Comparison of ENCODE assay signal across 15 mouse cellular contexts in the genomic region with DNA sequence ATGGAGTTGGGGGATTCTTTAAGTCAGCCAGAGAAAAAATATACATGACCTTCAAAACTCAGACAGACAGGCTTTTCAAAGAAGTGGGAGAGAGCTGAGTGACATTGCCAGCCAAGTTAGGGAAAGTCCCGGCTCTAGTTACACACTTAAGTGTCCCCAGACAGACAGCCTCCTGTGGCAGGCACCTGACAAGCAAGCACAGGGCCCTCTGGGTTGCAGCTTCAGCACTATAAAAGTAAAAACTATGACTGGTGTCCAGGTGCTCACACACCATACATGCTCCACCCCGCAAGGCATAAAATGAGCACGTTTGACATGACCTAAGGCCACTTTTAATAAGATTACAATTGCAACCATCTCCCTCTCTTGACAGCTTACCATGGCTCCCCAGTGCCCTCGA. TPM values are rescaled to one million over a fixed set of nuclear protein-coding genes. Genes with fewer than 3 reads are reported as not detected.
A peak's percentile ranks its signal among the peaks of the same experiment; 100 is the strongest.
DNase-seq lines count a peak whose midpoint lies in the region; ATAC-seq lines count a peak whose summit lies in the region.
"Had no signal": no experiment of that assay in that cellular context is flagged by ENCODE, and none has a peak within 500 bp of the region (broad histone marks: within the 10 kb centered on the region; RNA-seq: fewer than 3 reads in every experiment).

No protein-coding gene starts in this region.

- no peaks in the 10 kb centered on the region for H3K27me3 ChIP-seq in forebrain, embryonic 13.5 days
- no peaks in the 10 kb centered on the region for H3K27me3 ChIP-seq in forebrain, embryonic 15.5 days
- H3K27me3 ChIP-seq in heart, embryonic 16.5 days (ENCODE audit: control insufficient read depth, insufficient read depth, low read length), result no peaks in the 10 kb centered on the region
- H3K27me3 ChIP-seq: limb, embryonic 12.5 days had no signal

- H3K4me1 ChIP-seq in forebrain, embryonic 13.5 days, result no peaks in the 10 kb centered on the region
- no peaks in the 10 kb centered on the region for H3K4me1 ChIP-seq in forebrain, embryonic 15.5 days
- H3K4me1 ChIP-seq in heart, embryonic 16.5 days (ENCODE audit: control insufficient read depth, insufficient read depth, low read length), result peaks cover 10% of the 10 kb centered on the region

- H3K9me3 ChIP-seq in forebrain, embryonic 13.5 days (replicated peaks), result no peaks in the 10 kb centered on the region
- H3K9me3 ChIP-seq in forebrain, embryonic 15.5 days, result no peaks in the 10 kb centered on the region
- H3K9me3 ChIP-seq in heart, embryonic 16.5 days (replicated peaks; ENCODE audit: control insufficient read depth, low read length), result no peaks in the 10 kb centered on the region
- H3K9me3 ChIP-seq: limb, embryonic 12.5 days had no signal

- intact Hi-C loops in heart, postnatal 25 days (cut with DNase I), result loop anchor here (1.0 kb wide), 1 partner anchor 106 kb away; no protein-coding TSS in a partner anchor

- H3K36me3 ChIP-seq in forebrain, embryonic 13.5 days (ENCODE audit: poor library complexity, severe bottlenecking), result peaks cover 13% of the 10 kb centered on the region
- no peaks in the 10 kb centered on the region for H3K36me3 ChIP-seq in forebrain, embryonic 15.5 days
- peaks cover 8% of the 10 kb centered on the region; the same call in 1 of the 2 replicates for H3K36me3 ChIP-seq in heart, embryonic 16.5 days (ENCODE audit: control insufficient read depth, insufficient read depth)

- no peak overlapping the region for H3K4me3 ChIP-seq in forebrain, embryonic 13.5 days
- no peak overlapping the region for H3K4me3 ChIP-seq in forebrain, embryonic 15.5 days
- no peak overlapping the region for H3K4me3 ChIP-seq in heart, embryonic 16.5 days (ENCODE audit: low read length)
- H3K4me3 ChIP-seq: limb, embryonic 12.5 days; myocyte had no signal

- 0 out of 2 replicates have a peak, but pooled peaks have one; percentile 6 for ATAC-seq in forebrain, embryonic 13.5 days
- no peak; the same call in 1 of the 2 replicates for ATAC-seq in forebrain, embryonic 15.5 days (replicated peaks)
- peak; percentile 25; the same call in 1 of the 2 replicates for ATAC-seq in heart, embryonic 16.5 days (replicated peaks; ENCODE audit: extremely low read depth, insufficient read depth, low FRiP score)

- no peak overlapping the region for H3K27ac ChIP-seq in forebrain, embryonic 13.5 days
- H3K27ac ChIP-seq in forebrain, embryonic 15.5 days (replicated peaks), result no peak overlapping the region
- peak overlapping the region; percentile 70 for H3K27ac ChIP-seq in heart, embryonic 16.5 days (ENCODE audit: low read length)
- H3K27ac ChIP-seq: limb, embryonic 12.5 days; macrophage had no signal

- 59% methylated on average over 4 of the region's 4 CpGs for WGBS in forebrain, embryonic 13.5 days
- 73% methylated on average over 4 of the region's 4 CpGs for WGBS in forebrain, embryonic 15.5 days
- 46% methylated on average over 4 of the region's 4 CpGs for WGBS in heart, embryonic 16.5 days

- H3K9ac ChIP-seq in forebrain, embryonic 13.5 days, result no peak overlapping the region
- no peak overlapping the region for H3K9ac ChIP-seq in forebrain, embryonic 15.5 days (replicated peaks)
- H3K9ac ChIP-seq in heart, embryonic 16.5 days (ENCODE audit: low read length), result peak overlapping the region; percentile 53
- H3K9ac ChIP-seq: limb, embryonic 12.5 days had no signal

- no peak overlapping the region for H3K4me2 ChIP-seq in forebrain, embryonic 13.5 days
- no peak overlapping the region for H3K4me2 ChIP-seq in forebrain, embryonic 15.5 days (replicated peaks)
- H3K4me2 ChIP-seq in heart, embryonic 16.5 days (ENCODE audit: low read depth, low read length), result no peak overlapping the region
- H3K4me2 ChIP-seq: limb, embryonic 12.5 days had no signal

- no peak for DNase-seq in heart, postnatal 25 days (ENCODE audit: low spot score)
- peak; percentile 59 to 60 for DNase-seq in spleen, postnatal 36 days (ENCODE audit: low spot score in 2 of 2)
- no peak for DNase-seq in spleen, adult 12 weeks (ENCODE audit: low spot score)
- no peak for DNase-seq in cerebellum, postnatal 25 days
- no peak for DNase-seq in frontal cortex, postnatal 36 days (ENCODE audit: low spot score in 2 of 2)
- DNase-seq: layer of hippocampus, postnatal 36 days had no signal

RNA-seq across cellular contexts. Expression of gene Ap1m1, which starts 20.8 kb away (rescaled TPM):
- polyA plus RNA-seq in forebrain, embryonic 13.5 days (2015; fragmentation: Nextera tagmentation; extraction: Ambion mirVana), result 211 and 235 TPM in 2 replicates
- 248 and 252 TPM in 2 replicates for polyA plus RNA-seq in forebrain, embryonic 15.5 days (2015; fragmentation: Nextera tagmentation; extraction: Ambion mirVana)
- 120 and 121 TPM in 2 replicates for polyA plus RNA-seq in heart, embryonic 16.5 days (2015; fragmentation: Nextera tagmentation; extraction: Ambion mirVana)
- total RNA-seq in heart, postnatal 25 days (2021), result 10 to 100 TPM; 44.0 to 46.1 TPM

RNA-seq across cellular contexts. Expression of gene Fam32a, which starts 41.1 kb away (rescaled TPM):
- 103 and 108 TPM in 2 replicates for polyA plus RNA-seq in forebrain, embryonic 13.5 days (2015; fragmentation: Nextera tagmentation; extraction: Ambion mirVana)
- polyA plus RNA-seq in forebrain, embryonic 15.5 days (2015; fragmentation: Nextera tagmentation; extraction: Ambion mirVana), result 116 and 117 TPM in 2 replicates
- polyA plus RNA-seq in heart, embryonic 16.5 days (2015; fragmentation: Nextera tagmentation; extraction: Ambion mirVana), result 44.1 and 46.6 TPM in 2 replicates
- total RNA-seq in heart, postnatal 25 days (2021), result 10 to 100 TPM; 20.4 to 20.7 TPM

RNA-seq across cellular contexts. Expression of gene Gm10282, which starts 44.5 kb away (rescaled TPM):
- 39.4 and 41.0 TPM in 2 replicates for polyA plus RNA-seq in forebrain, embryonic 13.5 days (2015; fragmentation: Nextera tagmentation; extraction: Ambion mirVana)
- polyA plus RNA-seq in forebrain, embryonic 15.5 days (2015; fragmentation: Nextera tagmentation; extraction: Ambion mirVana), result 23.0 and 23.1 TPM in 2 replicates
- 15.0 and 30.4 TPM in 2 replicates for polyA plus RNA-seq in heart, embryonic 16.5 days (2015; fragmentation: Nextera tagmentation; extraction: Ambion mirVana)
- 10 to 100 TPM in 1 of 2 experiments, 1 to 10 TPM in 1; 7.6 to 10.1 TPM for total RNA-seq in heart, postnatal 25 days (2021)

RNA-seq across cellular contexts. Expression of gene Gm11034, which starts 47.1 kb away (rescaled TPM):
- not detected in 2 replicates for polyA plus RNA-seq in forebrain, embryonic 13.5 days (2015; fragmentation: Nextera tagmentation; extraction: Ambion mirVana)
- not detected in 2 replicates for polyA plus RNA-seq in forebrain, embryonic 15.5 days (2015; fragmentation: Nextera tagmentation; extraction: Ambion mirVana)
- not detected in 2 replicates for polyA plus RNA-seq in heart, embryonic 16.5 days (2015; fragmentation: Nextera tagmentation; extraction: Ambion mirVana)
- total RNA-seq in heart, postnatal 25 days (2021), result not detected
- total RNA-seq: granulocyte monocyte progenitor cell, adult 5-6 weeks; layer of hippocampus, postnatal 36 days had no signal
- polyA plus RNA-seq: intestine, postnatal 0 days; limb, embryonic 12.5 days; macrophage; myocyte; thymus, postnatal 0 days had no signal

RNA-seq across cellular contexts. Expression of gene Cib3, which starts 47.9 kb away (rescaled TPM):
- not detected in 2 replicates for polyA plus RNA-seq in forebrain, embryonic 13.5 days (2015; fragmentation: Nextera tagmentation; extraction: Ambion mirVana)
- polyA plus RNA-seq in forebrain, embryonic 15.5 days (2015; fragmentation: Nextera tagmentation; extraction: Ambion mirVana), result not detected in 2 replicates
- not detected in 2 replicates for polyA plus RNA-seq in heart, embryonic 16.5 days (2015; fragmentation: Nextera tagmentation; extraction: Ambion mirVana)
- under 1 TPM in 1 of 2 experiments, not detected in 1; 0.49 TPM for total RNA-seq in heart, postnatal 25 days (2021)
- polyA plus RNA-seq: limb, embryonic 12.5 days; macrophage; myocyte had no signal

Comparison
In these comparisons a context has a peak if more than half of its experiments do, and no peak if none do; other contexts are left out.
1. DNase-seq: peak in spleen, postnatal 36 days (2 of 2); none in heart, postnatal 25 days (single experiment), spleen, adult 12 weeks (single experiment), cerebellum, postnatal 25 days (0 of 2) and frontal cortex, postnatal 36 days (0 of 2).